Mouse (Mus musculus) pancreas, adult 10 weeks (tissue): Measurements from ENCODE around the gene Olfr1212. TPM values are rescaled to one million over a fixed set of nuclear protein-coding genes. Genes with fewer than 3 reads are reported as not detected.

ENCODE experiments used
- polyA plus RNA-seq: library from polyadenylated mRNA; stranded (reverse); fragments of 350-450 nt; fragmentation: Illumina TruSeq; extraction: RNeasy Lipid Tissue Mini Kit (QIAGEN cat#74804); gene quantifications from one replicate; pipeline ENCODE4 v1.2.3, GENCODE M21; 2015; ENCODE audit warnings: low read depth, low replicate concordance; ENCODE audit not compliant: insufficient read depth

Olfr1212 gene
- polyA plus RNA-seq = not detected

DNA sequence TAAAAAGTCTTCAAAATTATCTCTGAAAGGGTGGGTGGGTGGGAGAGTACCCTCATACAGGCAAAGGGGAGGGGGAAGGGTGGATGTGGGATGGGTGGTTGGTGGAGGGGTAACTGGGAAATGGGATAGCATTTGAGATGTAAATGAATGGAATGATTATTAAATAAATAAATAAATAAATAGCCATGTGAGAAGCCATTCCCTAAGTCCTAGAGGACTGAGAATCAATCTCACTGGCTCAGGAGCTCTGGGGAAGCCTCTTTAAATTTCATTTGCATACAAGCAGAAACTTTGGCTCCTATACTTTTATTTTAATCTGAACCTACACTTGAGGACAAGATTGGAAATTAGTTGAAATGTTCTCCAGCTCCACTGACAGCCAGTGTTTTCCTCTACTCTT is at the start of gene Olfr1212:
Gene Olfr1212 (plus strand): TSS at position 301 of the 400 bp plus-strand sequence.

DNA sequence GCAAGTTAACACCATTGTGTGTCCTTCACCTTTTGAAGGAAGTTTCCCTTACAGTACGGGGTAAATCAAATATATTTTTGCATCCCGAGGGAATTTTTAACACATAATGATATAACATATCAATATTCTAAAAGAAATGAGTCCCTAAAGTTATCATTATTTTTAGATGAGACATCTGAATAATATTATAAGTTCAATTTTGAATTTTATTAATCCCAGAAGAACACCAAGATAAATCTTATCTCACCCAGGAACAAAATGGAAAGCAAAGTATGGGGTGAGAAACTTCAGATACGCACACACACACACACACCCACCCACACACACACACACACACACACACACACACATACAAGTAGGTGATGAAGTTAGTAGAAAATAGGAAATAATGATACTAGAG is 38.7 kb upstream of the Olfr1212 start, which contains the start of gene Olfr1209:
Gene Olfr1209 (minus strand): TSS at position 101 of the 400 bp plus-strand sequence.

DNA sequence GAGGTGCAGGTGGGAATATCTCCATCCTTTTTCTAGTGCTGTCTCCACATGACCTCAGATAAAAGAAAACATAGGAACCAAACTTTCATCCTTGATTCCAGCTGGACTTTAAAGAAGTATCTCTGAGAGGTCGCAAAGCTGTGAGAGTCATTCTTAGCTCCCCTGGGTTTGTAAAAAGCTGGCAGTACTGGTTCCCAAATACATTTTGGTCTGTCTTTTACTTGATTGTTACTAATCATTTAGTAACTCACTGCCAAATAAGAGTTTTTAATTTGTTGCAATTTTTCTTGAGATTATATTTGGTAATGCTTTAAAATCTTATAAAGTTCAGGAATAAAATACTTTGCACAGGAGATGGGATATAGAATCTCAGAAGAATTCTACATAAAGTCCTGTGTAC is 15.8 kb upstream of the Olfr1212 start, which contains the start of gene Olfr1211:
Gene Olfr1211 (minus strand): TSS at position 101 of the 400 bp plus-strand sequence.

DNA sequence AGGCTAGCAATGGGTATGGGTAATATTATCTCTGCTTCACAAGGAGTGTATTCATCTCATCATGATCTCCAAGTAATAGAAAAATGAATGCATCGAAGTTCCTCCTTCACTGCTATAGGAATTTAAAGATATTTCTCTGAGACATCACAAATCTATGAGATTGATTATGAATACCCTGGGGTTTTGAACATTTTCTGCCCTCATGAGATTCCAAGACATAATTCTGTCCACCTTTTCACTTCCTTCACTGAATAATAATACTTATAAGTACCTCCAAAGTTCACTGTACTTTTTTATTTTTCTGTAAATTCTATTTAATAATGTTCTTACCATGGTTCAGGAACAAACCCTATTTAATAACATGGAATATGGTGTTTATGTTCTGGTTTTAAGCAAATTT is 26.4 kb downstream of the Olfr1212 start, which contains the start of gene Gm13762:
Gene Gm13762 (minus strand): TSS at position 101 of the 400 bp plus-strand sequence.

DNA sequence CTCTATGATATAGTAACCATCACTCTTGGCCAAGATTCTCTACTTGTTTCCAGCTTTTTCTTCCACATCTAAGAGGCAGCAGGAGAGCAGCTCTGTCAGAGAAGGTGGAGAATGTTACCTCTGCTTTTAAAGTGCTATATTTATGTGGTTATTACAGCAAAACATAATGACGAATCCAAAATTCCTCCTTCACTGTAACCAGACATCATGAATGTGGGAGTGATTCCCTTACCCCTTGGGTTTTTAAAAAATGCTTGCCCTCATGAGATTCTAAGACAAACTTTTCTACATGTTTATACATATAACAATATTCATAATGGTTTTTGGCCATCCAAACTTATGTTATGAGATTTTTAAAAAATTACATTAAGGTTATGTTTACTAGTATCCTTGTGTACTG is 38.8 kb downstream of the Olfr1212 start, which contains the start of gene Olfr1214:
Gene Olfr1214 (minus strand): TSS at position 101 of the 400 bp plus-strand sequence.

DNA sequence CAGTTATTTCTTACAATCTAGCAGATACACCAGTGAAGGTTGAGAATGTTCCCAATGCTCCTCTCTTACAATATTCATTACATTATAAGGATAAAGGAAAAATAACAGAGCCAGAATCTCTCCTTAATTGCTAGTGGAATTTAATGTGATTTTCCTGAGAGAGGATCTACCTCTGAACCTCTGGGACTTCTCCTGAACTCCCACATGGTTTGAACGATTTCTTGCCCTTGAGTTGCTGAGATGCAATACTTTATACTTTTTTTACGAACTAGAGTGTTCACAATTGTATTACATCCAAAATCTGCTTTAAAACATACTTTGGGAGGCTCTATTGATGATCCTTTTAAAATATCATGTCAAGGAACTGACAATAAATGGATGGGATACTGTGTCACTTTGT is 53.1 kb downstream of the Olfr1212 start, which contains the start of gene Olfr1215:
Gene Olfr1215 (minus strand): TSS at position 101 of the 400 bp plus-strand sequence.

Other genes starting within 250 kb of the Olfr1212 start
- not detected for gene Olfr1196, start 249.4 kb upstream of the Olfr1212 start, polyA plus RNA-seq
- not detected for gene Olfr1197, start 221.6 kb upstream of the Olfr1212 start, polyA plus RNA-seq
- gene Olfr1198, start 202.6 kb upstream of the Olfr1212 start, polyA plus RNA-seq = not detected
- not detected for gene Olfr1199, start 193.5 kb upstream of the Olfr1212 start, polyA plus RNA-seq
- gene Olfr1200, start 183.5 kb upstream of the Olfr1212 start, polyA plus RNA-seq = not detected
- not detected for gene Olfr1201, start 160.9 kb upstream of the Olfr1212 start, polyA plus RNA-seq
- not detected for gene Olfr1202, start 139.5 kb upstream of the Olfr1212 start, polyA plus RNA-seq
- gene Olfr1205, start 124.2 kb upstream of the Olfr1212 start, polyA plus RNA-seq = not detected
- not detected for gene Olfr1204, start 104.7 kb upstream of the Olfr1212 start, polyA plus RNA-seq
- not detected for gene Olfr1206, start 90.7 kb upstream of the Olfr1212 start, polyA plus RNA-seq
- gene Olfr1208, start 51.7 kb upstream of the Olfr1212 start, polyA plus RNA-seq = not detected
- not detected for gene Olfr1209, start 38.8 kb upstream of the Olfr1212 start, polyA plus RNA-seq
- gene Olfr1211, start 15.9 kb upstream of the Olfr1212 start, polyA plus RNA-seq = not detected
- gene Gm13762, start 26.3 kb downstream of the Olfr1212 start, polyA plus RNA-seq = not detected
- gene Olfr1214, start 38.7 kb downstream of the Olfr1212 start, polyA plus RNA-seq = not detected
- gene Olfr1215, start 53.0 kb downstream of the Olfr1212 start, polyA plus RNA-seq = not detected
- gene Olfr1216, start 64.4 kb downstream of the Olfr1212 start, polyA plus RNA-seq = not detected
- gene Olfr1217, start 78.1 kb downstream of the Olfr1212 start, polyA plus RNA-seq = not detected
- gene Olfr1218, start 107.2 kb downstream of the Olfr1212 start, polyA plus RNA-seq = not detected
- not detected for gene Olfr1219, start 129.5 kb downstream of the Olfr1212 start, polyA plus RNA-seq
- gene Olfr1220, start 152.9 kb downstream of the Olfr1212 start, polyA plus RNA-seq = not detected
- gene Olfr1221, start 163.3 kb downstream of the Olfr1212 start, polyA plus RNA-seq = not detected
- not detected for gene Olfr1222, start 179.1 kb downstream of the Olfr1212 start, polyA plus RNA-seq
- not detected for gene Olfr1223, start 197.6 kb downstream of the Olfr1212 start, polyA plus RNA-seq
- gene Olfr1224-ps1, start 210.1 kb downstream of the Olfr1212 start, polyA plus RNA-seq = not detected
- not detected for gene Olfr1225, start 220.7 kb downstream of the Olfr1212 start, polyA plus RNA-seq
- gene Olfr1226, start 246.1 kb downstream of the Olfr1212 start, polyA plus RNA-seq = not detected